Mouse (Mus musculus) brain, embryonic 14.5 days (tissue): Measurements from ENCODE around the gene Bclaf1. TPM values are rescaled to one million over a fixed set of nuclear protein-coding genes. Genes with fewer than 3 reads are reported as not detected.

ENCODE experiments used
- DNase-seq: peaks from one replicate; pipeline ENCODE4 v3.0.0-alpha.2; 2011; ENCODE audit warnings: low read depth
- CTCF ChIP-seq: fragments of 200-500 bp; IDR thresholded peaks from 2 replicates; pipeline ENCODE4 v1.5.1; 2012; ENCODE audit warnings: inconsistent platforms, mild to moderate bottlenecking, moderate library complexity, borderline replicate concordance; ENCODE audit not compliant: insufficient read depth, insufficient read length; ENCODE audit errors: extremely low read depth
- POLR2A ChIP-seq: fragments of 200-500 bp; IDR thresholded peaks from 2 replicates; pipeline ENCODE4 v1.6.1; 2012; ENCODE audit warnings: mild to moderate bottlenecking, inconsistent platforms, borderline replicate concordance; ENCODE audit not compliant: poor library complexity, insufficient read depth, insufficient read length, severe bottlenecking; ENCODE audit errors: extremely low read depth
- polyA plus RNA-seq: library from polyadenylated mRNA; depleted of rRNA; stranded (reverse); fragments of >200 nt; gene quantifications from 2 replicates; pipeline ENCODE4 v1.2.3, GENCODE M21; 2012; rRNA removed

Gene Bclaf1
- polyA plus RNA-seq, 1 experiment = 87.8 TPM

- DNase-seq = peak; percentile 68
- no peak for TF ChIP-seq POLR2A
- no peak for TF ChIP-seq CTCF
These were observed 70.6 kb downstream of the Bclaf1 start for GRCm38 (mm10) chr10:20382807-20383419.

DNA sequence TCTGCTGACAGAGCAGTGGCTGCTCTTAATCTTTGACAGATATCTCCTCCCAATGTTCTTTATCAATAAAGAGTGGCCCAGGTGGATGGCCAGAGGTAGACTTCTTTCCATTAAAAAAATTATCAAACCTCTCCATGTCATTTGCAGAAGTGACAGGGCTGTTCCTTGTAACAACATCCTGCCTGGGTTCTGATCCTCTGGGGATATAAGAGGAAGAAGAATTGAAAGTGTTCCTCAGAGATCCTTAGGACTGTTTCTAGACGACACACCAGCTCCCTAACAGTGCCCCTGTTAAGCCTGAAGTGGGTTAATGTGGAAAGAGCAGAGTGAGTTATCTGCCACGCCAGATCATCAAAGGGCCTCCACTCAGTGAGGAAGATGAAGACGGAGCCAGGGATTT lies 78.3 kb downstream of the Bclaf1 start:
- no peak for TF ChIP-seq POLR2A
- TF ChIP-seq CTCF = no peak
- no peak for DNase-seq

Other genes starting within 250 kb of the Bclaf1 start
- gene Map7, start 164.0 kb upstream of the Bclaf1 start, polyA plus RNA-seq = 3.2 and 6.7 TPM in 2 replicates
- 3.1 and 4.2 TPM in 2 replicates for gene Mtfr2, start 35.3 kb downstream of the Bclaf1 start, polyA plus RNA-seq